Mouse (Mus musculus): ENCODE results near the gene Cfap44.

Cfap44 gene

GRCm38 (mm10) chr16:44530829-44531228 is 136.2 kb downstream of the Cfap44 start:
- DNase-seq (ENCODE audit: low spot score): no peak

GRCm38 (mm10) chr16:44531239-44531797 is 136.7 kb downstream of the Cfap44 start:
- no peak for DNase-seq (ENCODE audit: low spot score)

Measured in ovary, postnatal 10 days (tissue).